Mouse (Mus musculus) Patski (cell line): ENCODE measurements around the gene Gtpbp1. TPM values are rescaled to one million over a fixed set of nuclear protein-coding genes. Genes with fewer than 3 reads are reported as not detected.
A peak's percentile ranks its signal among the peaks of the same experiment; 100 is the strongest.

ENCODE experiments used
- ATAC-seq: fragments of 100-300 bp; one replicate; pipeline ENCODE4 v1.8.0; 2021
- CTCF ChIA-PET: fragments of 350-600 bp; sonication (Branson Sonifier 250); formaldehyde crosslinking; loops from one replicate; lab custom pipeline; 2022; ENCODE audit warnings: inconsistent platforms; lab: Charles Lee
- POLR2A ChIA-PET: fragments of 350-600 bp; sonication (Branson Sonifier 250); formaldehyde crosslinking; loops from one replicate; lab custom pipeline; 2022; ENCODE audit warnings: antibody characterized with exemption, inconsistent platforms; lab: Charles Lee
- DNase-seq: peaks from one replicate; pipeline ENCODE4 v3.0.0-alpha.2; 2011; ENCODE audit warnings: low read depth, low spot score
- H3K27me3 ChIP-seq: fragments of 371-371 bp; one replicate; pipeline ENCODE4 v1.5.1; 2021
- CTCF ChIP-seq: fragments of 100-300 bp; IDR thresholded peaks from one replicate; pipeline ENCODE4 v1.5.1; 2021
- in situ Hi-C: fragments of 300-500 bp; cut with MboI; formaldehyde crosslinking; loops from 3 replicates; pipeline ENCODE4 v1.11.1; 2018; ENCODE audit warnings: low pct_unique_long_range_greater_than_20kb, mixed read lengths
- polyA plus RNA-seq: library from polyadenylated mRNA; unstranded; gene quantifications from one replicate; pipeline ENCODE4 v1.2.3, GENCODE M21; 2021

Gtpbp1 gene
- polyA plus RNA-seq, 1 experiment from 2014 or later, result 33.4 TPM

DNA sequence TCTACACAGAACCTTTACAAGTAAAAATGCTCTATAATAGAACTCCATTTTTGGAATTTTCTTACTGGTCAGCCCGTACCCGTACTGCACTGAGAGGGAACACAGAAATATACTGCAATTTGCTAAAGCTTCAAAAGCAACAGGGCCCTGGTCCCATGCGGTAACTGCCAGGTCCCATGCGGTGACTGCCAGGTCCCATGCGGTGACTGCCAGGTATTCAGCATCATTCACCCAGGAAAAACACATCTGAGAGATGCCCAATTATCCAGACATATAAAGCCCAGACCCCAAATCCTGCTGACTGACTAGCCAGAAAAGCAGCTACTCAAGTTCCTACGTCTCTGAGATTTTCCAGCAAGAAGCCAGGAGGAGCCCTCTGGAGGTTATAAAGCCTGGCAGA, 6.0 kb upstream of the Gtpbp1 start:
- CTCF ChIA-PET, result interaction anchor here (1.4 to 2.3 kb wide), 2 partner anchors 9 to 26 kb away, joined by 5 to 9 read pairs; partner anchors contain the start of genes Cby1 and Fam227a
- H3K27me3 ChIP-seq, result no peaks in the 10 kb centered on the region
- TF ChIP-seq CTCF, result no peak
- in situ Hi-C loops, result no loop called here
- POLR2A ChIA-PET, result interaction anchor here (1.1 to 2.4 kb wide), 2 partner anchors 26 to 85 kb away, joined by 4 to 8 read pairs; partner anchors contain the start of genes Cby1 and Fam227a
- DNase-seq, result no peak
- no peak for ATAC-seq

- no peak for DNase-seq
- ATAC-seq, result no peak
Measured at GRCm38 (mm10) chr15:79685141-79685641, 5.5 kb upstream of the Gtpbp1 start.

DNA sequence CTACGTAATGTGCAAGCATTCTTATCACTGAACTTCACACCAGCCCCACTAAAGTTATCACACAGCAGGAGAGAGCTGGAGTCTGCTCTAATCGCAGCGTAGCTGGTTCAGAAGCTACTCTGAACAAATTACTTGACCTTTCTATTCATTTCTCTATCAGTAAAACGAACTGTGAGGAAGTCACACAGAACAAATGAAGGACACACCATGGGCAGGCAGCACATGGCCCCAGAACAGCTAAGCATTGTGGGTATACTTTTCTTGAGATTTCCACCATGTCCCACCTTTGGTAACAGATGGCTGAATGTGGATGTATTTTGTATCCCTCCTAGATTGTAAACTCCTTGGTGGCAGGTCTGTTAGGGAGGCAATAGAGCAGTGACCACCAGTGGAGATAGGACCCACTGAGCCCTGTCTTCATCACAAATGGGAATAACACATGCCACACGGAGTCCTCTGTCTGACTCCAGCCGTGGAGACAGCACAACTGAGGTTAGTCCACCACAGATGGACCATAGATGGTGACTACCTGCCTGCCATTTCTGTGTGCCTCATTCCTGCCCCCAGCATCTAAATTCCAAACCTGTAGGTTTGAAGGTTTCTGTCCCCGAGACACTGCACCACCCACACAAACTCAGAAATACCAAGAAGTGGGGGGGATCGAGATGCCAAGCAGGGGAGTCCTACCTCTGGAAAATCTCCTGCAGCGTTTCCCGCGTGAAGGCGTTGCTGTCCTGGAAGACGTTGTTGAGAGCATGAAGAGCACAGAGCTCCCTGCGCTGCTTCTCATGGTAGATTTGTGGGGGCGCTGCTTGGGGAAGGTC, 4.4 kb upstream of the Gtpbp1 start:
- no peak for DNase-seq
- POLR2A ChIA-PET, result interaction anchor here (1.1 to 2.4 kb wide), 2 partner anchors 12 to 28 kb away, joined by 3 to 8 read pairs; partner anchors contain the start of genes Cby1 and Fam227a
- TF ChIP-seq CTCF, result no peak
- ATAC-seq, result no peak
- no peaks in the 10 kb centered on the region for H3K27me3 ChIP-seq
- CTCF ChIA-PET, result interaction anchor here (2.1 kb wide), 1 partner anchor 12 kb away, joined by 4 read pairs; no protein-coding TSS in a partner anchor
- in situ Hi-C loops, result no loop called here

More at GRCm38 (mm10) chr15:79685141-79685641, 5.5 kb upstream of the Gtpbp1 start:
- H3K27me3 ChIP-seq, result no peaks in the 10 kb centered on the region
- TF ChIP-seq CTCF, result no peak
- ChIA-PET CTCF (interaction anchor here (1.4 to 2.3 kb wide), 3 partner anchors 8 to 27 kb away, joined by 4 to 9 read pairs (median 5); partner anchors contain the start of genes Cby1 and Fam227a), POLR2A (interaction anchor here (1.1 to 2.4 kb wide), 2 partner anchors 27 to 84 kb away, joined by 4 to 8 read pairs; partner anchors contain the start of genes Cby1 and Fam227a)
- in situ Hi-C loops, result no loop called here

DNA sequence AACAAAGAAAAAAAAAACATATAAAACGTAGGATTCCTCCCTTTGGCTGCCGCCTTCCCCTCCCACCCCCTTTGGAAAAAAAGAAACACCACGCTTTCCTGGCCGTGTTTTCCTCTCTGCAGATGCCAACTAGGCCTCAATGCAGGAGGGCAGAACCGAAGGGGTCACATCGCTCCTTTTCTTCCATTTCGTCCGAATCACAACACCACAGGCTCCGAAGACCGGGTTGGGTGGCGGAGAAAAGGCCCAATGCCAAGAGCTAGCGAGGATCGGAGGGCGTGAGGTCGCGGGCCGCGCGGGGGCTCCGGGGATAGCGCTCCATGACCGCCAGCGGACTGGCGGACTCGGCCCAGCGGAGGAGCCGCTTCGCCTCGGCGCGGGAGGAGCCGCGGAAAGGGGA, 3.5 kb upstream of the Gtpbp1 start:
- DNase-seq (no peak), ATAC-seq (no peak)
- H3K27me3 ChIP-seq, result no peaks in the 10 kb centered on the region
- TF ChIP-seq CTCF, result no peak
- ChIA-PET CTCF (interaction anchor here (2.1 kb wide), 1 partner anchor 13 kb away, joined by 4 read pairs; no protein-coding TSS in a partner anchor), POLR2A (interaction anchor here (1.2 kb wide), 1 partner anchor 16 kb away, joined by 4 read pairs; the partner anchor contains the start of gene Tomm22)
- in situ Hi-C loops, result no loop called here

GRCm38 (mm10) chr15:79687646-79688267, 2.9 kb upstream of the Gtpbp1 start, which contains the start of gene Josd1:
Gene Josd1, minus strand, starts transcription at chr15:79687919.
- in situ Hi-C loops, result no loop called here
- ATAC-seq (peak; percentile 15), DNase-seq (peak; percentile 71)
- no peak for TF ChIP-seq CTCF
- CTCF ChIA-PET, result no interaction called here
- H3K27me3 ChIP-seq, result no peaks in the 10 kb centered on the region
- POLR2A ChIA-PET, result interaction anchor here (0.9 to 1.2 kb wide), 2 partner anchors 14 to 17 kb away, joined by 3 to 4 read pairs; partner anchors contain the start of gene Tomm22

DNA sequence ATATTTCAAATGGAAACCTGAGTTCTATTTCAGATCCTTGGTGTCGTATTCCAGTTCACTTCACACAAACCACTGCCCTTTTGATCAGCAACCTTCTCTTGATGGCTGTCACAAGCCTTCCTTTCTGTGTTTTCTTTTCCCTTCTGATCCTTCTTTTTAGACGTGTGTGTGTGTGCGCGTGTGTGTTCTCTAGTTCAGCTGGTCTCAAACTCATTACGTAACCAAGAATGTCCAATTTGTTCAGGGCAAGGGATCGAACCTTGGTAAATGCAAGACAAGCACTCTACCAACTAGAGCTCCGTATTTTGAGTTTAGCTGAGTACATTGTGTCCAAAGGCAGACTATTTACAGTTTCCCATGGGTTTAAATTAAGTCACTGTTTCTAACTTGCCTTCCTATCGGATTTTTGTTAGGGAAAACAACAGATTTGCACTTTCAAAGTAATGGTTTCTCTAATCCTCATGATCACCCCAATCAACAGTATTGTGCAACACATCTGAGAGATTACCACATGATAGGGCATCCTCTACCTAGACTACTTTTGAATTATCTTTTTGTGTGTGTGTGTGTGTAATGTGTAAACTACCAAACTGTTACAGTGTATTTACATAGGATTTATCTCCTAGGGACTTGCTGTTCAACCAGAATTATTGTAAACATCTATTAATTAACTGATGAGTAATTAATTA, 2.2 kb upstream of the Gtpbp1 start:
- POLR2A ChIA-PET, result interaction anchor here (0.9 to 1.2 kb wide), 2 partner anchors 15 to 18 kb away, joined by 3 to 4 read pairs; partner anchors contain the start of gene Tomm22
- ATAC-seq, result no peak
- in situ Hi-C loops, result no loop called here
- no peaks in the 10 kb centered on the region for H3K27me3 ChIP-seq
- DNase-seq, result no peak
- CTCF ChIA-PET, result no interaction called here
- TF ChIP-seq CTCF, result no peak

DNA sequence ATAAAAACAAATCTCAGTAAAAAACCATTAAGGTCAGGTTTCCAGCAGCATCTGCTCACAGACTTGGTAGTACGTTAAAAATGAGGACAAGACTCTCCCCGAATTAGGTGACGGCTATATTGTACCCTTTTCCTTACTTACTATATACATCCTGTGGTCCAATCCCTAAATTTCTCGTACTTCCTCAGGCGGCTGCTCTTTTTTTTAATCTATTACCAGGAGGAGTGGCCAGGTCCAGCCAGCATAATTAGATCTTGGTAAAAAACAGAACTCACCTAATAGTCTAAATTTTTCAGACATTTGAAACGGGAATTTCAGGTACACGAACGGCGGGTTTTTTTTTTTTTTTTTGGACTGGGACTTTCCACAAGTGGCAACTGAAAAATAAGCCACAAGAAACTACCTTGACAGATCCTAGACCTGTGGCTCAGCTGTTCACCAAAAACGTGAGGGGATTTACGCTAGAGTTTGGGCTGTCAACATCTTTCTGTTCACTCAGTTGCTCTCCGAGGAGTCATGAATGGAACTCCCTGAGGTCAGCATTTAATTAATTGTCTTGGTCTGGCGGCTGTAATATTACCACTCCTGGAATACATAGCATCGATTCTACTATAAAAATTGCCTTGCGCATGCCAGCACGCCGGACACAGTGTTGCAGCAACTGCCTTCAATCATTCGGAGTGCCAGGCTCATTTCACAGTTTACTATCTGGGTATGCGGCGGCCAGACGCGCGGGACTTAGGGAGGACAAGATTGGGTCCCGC, 801 bp upstream of the Gtpbp1 start:
- no peak for ATAC-seq

DNA sequence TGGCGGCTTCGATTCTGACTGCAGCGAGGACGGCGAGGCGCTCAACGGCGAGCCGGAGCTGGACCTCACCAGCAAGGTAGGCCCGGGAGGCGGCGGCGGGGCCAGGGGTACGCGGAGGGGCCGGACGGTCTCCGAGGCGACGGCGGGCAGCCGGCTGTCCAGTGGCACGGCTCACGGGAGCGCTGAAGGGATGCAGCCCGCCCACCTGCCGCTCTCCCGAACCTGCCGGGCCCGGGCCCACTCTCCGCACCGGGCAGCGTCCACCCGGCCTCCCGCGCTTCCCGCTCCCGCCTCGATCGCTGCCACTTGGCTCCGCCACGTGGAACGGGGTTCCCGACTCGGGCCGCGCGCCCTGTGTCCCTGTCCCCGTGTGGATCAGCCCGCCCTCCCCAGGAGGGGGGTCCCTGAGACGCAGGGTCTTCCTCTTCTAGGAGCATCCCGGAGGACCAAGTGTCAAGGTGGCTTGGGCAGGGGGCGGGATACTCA, 421 bp downstream of the Gtpbp1 start:
- TF ChIP-seq CTCF, result no peak
- DNase-seq, result no peak
- in situ Hi-C loops, result no loop called here
- peak; percentile 10 for ATAC-seq
- H3K27me3 ChIP-seq, result no peaks in the 10 kb centered on the region
- ChIA-PET POLR2A (no interaction called here), CTCF (no interaction called here)

More for the DNA sequence above, 801 bp upstream of the Gtpbp1 start:
- in situ Hi-C loops, result no loop called here
- no peak for DNase-seq
- no peak for TF ChIP-seq CTCF
- CTCF ChIA-PET, result no interaction called here
- no peaks in the 10 kb centered on the region for H3K27me3 ChIP-seq
- POLR2A ChIA-PET, result no interaction called here

DNA sequence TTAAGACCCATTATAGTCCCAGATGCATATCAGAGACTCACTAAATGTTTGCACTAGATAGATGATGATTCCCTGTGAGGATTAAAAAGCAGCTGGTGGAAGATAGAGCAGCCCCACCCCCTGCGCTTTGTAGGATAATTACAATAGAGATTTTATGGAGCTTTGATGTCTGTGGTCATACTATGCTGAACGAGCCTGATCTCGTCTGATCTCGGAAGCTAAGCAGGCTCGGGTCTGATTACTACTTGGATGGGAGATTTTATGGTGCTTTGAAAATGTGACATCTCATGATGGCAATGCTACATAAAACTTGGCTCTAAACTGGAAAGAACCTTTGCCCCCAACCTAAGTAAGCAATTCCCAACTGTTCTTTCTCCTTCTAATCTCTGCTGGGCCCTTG, 1.7 kb downstream of the Gtpbp1 start:
- TF ChIP-seq CTCF, result no peak
- in situ Hi-C loops, result no loop called here
- H3K27me3 ChIP-seq, result no peaks in the 10 kb centered on the region
- ATAC-seq, result no peak
- CTCF ChIA-PET, result interaction anchor here (2.0 kb wide), 1 partner anchor 15 kb away, joined by 11 read pairs; no protein-coding TSS in a partner anchor
- DNase-seq, result no peak
- POLR2A ChIA-PET, result interaction anchor here (1.1 to 1.4 kb wide), 3 partner anchors 16 to 25 kb away, joined by 3 to 5 read pairs (median 3); partner anchors contain the start of gene Tomm22
